In the genomic region with DNA sequence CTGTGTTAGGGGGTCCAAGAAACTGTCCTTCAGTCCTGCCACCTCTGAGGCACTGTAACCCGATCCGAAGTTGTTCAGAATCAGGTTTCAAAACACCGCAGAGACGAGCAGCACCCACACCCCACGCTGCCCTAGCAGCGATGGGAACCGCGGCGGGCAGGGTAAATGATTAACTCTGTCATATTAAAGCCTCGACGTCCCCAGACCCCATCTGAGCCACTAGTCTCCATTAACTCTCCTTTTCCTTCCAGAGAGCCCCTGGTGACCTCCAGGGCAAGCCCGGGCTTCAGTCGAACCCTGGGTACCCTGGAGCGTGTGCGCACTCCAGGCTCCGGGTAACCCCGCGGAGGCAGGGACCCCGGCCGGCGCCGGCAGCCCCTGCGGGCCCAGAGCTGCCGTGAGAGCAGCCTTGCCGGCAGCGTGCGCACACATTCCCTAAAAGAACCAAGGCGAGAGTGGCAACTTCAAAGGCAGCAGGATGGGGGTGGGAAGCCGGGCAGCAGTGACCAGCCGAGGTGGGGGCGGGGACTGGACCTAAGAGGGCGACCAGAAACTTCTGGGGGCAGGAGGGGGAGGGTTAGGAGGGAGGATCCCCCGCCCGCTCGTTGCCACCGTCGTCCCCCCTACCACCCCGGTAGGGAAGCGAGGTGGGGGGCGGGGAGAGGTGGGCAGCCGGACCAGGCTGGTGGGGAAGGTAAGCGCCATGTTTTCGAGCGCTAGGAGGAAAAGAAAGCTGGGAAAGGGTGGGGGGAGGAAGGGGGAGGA, we compare ENCODE assay signal across 8 mouse cellular contexts. TPM values are rescaled to one million over a fixed set of nuclear protein-coding genes. Genes with fewer than 3 reads are reported as not detected.
DNase-seq lines count a peak whose midpoint lies in the region; ATAC-seq lines count a peak whose summit lies in the region.

No protein-coding gene starts in this region.

- ATAC-seq in lung, embryonic 15.5 days (ENCODE audit: borderline replicate concordance, extremely low read depth, low FRiP score, low TSS enrichment): peak; percentile 25

- no peaks in the 10 kb centered on the region for H3K9me3 ChIP-seq in lung, embryonic 15.5 days

- intact Hi-C loops in gastrocnemius, postnatal 14 days (cut with DNase I; ENCODE audit: low total_unique reads): loop anchor here (10.0 kb wide), 1 partner anchor 57 kb away; a partner anchor contains a TSS

- H3K4me2 ChIP-seq in lung, embryonic 15.5 days: peak overlapping the region; percentile 100

- peaks cover 23% of the 10 kb centered on the region for H3K4me1 ChIP-seq in lung, embryonic 15.5 days

- WGBS in lung, embryonic 15.5 days: under 1% methylated on average over 43 of the region's 44 CpGs

- H3K9ac ChIP-seq in lung, embryonic 15.5 days: peak overlapping the region; percentile 72

- H3K36me3 ChIP-seq in lung, embryonic 15.5 days: no peaks in the 10 kb centered on the region

- H3K27ac ChIP-seq in lung, embryonic 15.5 days: peak overlapping the region; percentile 84

- DNase-seq in thymus, postnatal 0 days (ENCODE audit: low spot score): peak; percentile 16
- no peak for DNase-seq in thymus, postnatal 25 days
- peak; percentile 58 to 61 for DNase-seq in cerebellum, postnatal 10 days
- DNase-seq in gastrocnemius, postnatal 14 days: peak; percentile 57
- DNase-seq in kidney, adult 11 months: peak; percentile 44
- DNase-seq in ovary, postnatal 14 days (ENCODE audit: low spot score): peak; percentile 22
- DNase-seq in layer of hippocampus, adult 11-12 months (ENCODE audit: low spot score): no peak

- peaks cover 9% of the 10 kb centered on the region; the same call in 1 of the 2 replicates for H3K27me3 ChIP-seq in lung, embryonic 15.5 days

- H3K4me3 ChIP-seq in lung, embryonic 15.5 days: peak overlapping the region; percentile 75

RNA-seq across cellular contexts. Expression of a gene that starts 1.5 kb away (rescaled TPM):
- polyA plus RNA-seq in thymus, postnatal 0 days (2015; fragmentation: Nextera tagmentation; extraction: Ambion mirVana): 1.8 TPM in 2 replicates
- 10 to 100 TPM in 1 of 2 experiments, 1 to 10 TPM in 1; 8.8 to 10.3 TPM for total RNA-seq in gastrocnemius, postnatal 14 days (2021)
- polyA plus RNA-seq in lung, embryonic 15.5 days (2015; fragmentation: Nextera tagmentation; extraction: Ambion mirVana): 2.4 and 2.9 TPM in 2 replicates

RNA-seq across cellular contexts. Expression of a gene that starts 11.8 kb away (rescaled TPM):
- polyA plus RNA-seq in thymus, postnatal 0 days (2015; fragmentation: Nextera tagmentation; extraction: Ambion mirVana): 37.2 and 37.5 TPM in 2 replicates
- total RNA-seq in gastrocnemius, postnatal 14 days (2021): 10 to 100 TPM; 19.2 to 20.4 TPM
- polyA plus RNA-seq in lung, embryonic 15.5 days (2015; fragmentation: Nextera tagmentation; extraction: Ambion mirVana): 31.4 and 31.9 TPM in 2 replicates

RNA-seq across cellular contexts. Expression of a gene that starts 58.1 kb away (rescaled TPM):
- polyA plus RNA-seq in thymus, postnatal 0 days (2015; fragmentation: Nextera tagmentation; extraction: Ambion mirVana): 11.2 and 13.3 TPM in 2 replicates
- 10 to 100 TPM; 43.5 to 46.4 TPM for total RNA-seq in gastrocnemius, postnatal 14 days (2021)
- polyA plus RNA-seq in lung, embryonic 15.5 days (2015; fragmentation: Nextera tagmentation; extraction: Ambion mirVana): 1.3 and 1.5 TPM in 2 replicates

Comparison
In these comparisons a context has a peak if more than half of its experiments do, and no peak if none do; other contexts are left out.
1. DNase-seq: peak in thymus, postnatal 0 days (single experiment), cerebellum, postnatal 10 days (2 of 2), gastrocnemius, postnatal 14 days (single experiment), kidney, adult 11 months (single experiment) and ovary, postnatal 14 days (single experiment); none in thymus, postnatal 25 days (single experiment) and layer of hippocampus, adult 11-12 months (single experiment).